Mouse (Mus musculus) MEL (cell line): ENCODE measurements around the gene Gbp2b. TPM values are rescaled to one million over a fixed set of nuclear protein-coding genes. Genes with fewer than 3 reads are reported as not detected.

Source experiments
- DNase-seq: peaks from one replicate; pipeline ENCODE4 v3.0.0; 2011; ENCODE audit warnings: low read depth, low spot score
- H3K27ac ChIP-seq: 2 replicates; pipeline ENCODE4 v1.5.1; 2012; ENCODE audit warnings: low read depth, mild to moderate bottlenecking, control low read depth, low read length, moderate library complexity; ENCODE audit not compliant: control insufficient read depth
- H3K27me3 ChIP-seq, 2 experiments: fragments of 150-350 bp in 1 of 2; sonication (generic) in 1 of 2; 2 replicates each; pipeline ENCODE4 v1.6.1; 2012; ENCODE audit warnings: low read length in 2 of 2, mild to moderate bottlenecking in 2 of 2, improper control_type of control experiment in 1 of 2, moderate library complexity in 1 of 2; ENCODE audit not compliant: insufficient read depth in 2 of 2, control insufficient read depth in 1 of 2
- H3K36me3 ChIP-seq, 2 experiments: 2 replicates each; pipeline ENCODE4 v1.6.1; 2012 to 2014; ENCODE audit warnings: low read length in 2 of 2, improper control_type of control experiment in 1 of 2, inconsistent platforms in 1 of 2, mild to moderate bottlenecking in 1 of 2; ENCODE audit not compliant: insufficient read depth in 2 of 2, control insufficient read depth in 1 of 2
- H3K4me1 ChIP-seq, 2 experiments: fragments of 150-350 bp in 1 of 2; sonication (generic) in 1 of 2; 2 replicates each; pipeline ENCODE4 v1.6.1; 2012; ENCODE audit warnings: low read length in 2 of 2, improper control_type of control experiment in 1 of 2, mild to moderate bottlenecking in 1 of 2; ENCODE audit not compliant: insufficient read depth in 2 of 2, control insufficient read depth in 1 of 2
- H3K4me3 ChIP-seq, 2 experiments: fragments of 150-350 bp in 1 of 2; sonication (generic) in 1 of 2; 2 replicates each; pipeline ENCODE4 v1.5.1; 2012; ENCODE audit warnings: low read depth in 2 of 2, low read length in 2 of 2, mild to moderate bottlenecking in 2 of 2, moderate library complexity in 2 of 2, control low read depth in 1 of 2, improper control_type of control experiment in 1 of 2; ENCODE audit not compliant: control insufficient read depth in 1 of 2, insufficient read depth in 1 of 2
- H3K79me2 ChIP-seq: 2 replicates; pipeline ENCODE4 v1.6.1; 2012; ENCODE audit warnings: mild to moderate bottlenecking, low read length, moderate library complexity; ENCODE audit not compliant: control insufficient read depth, poor library complexity, insufficient read depth
- H3K9ac ChIP-seq: 2 replicates; pipeline ENCODE4 v1.6.1; 2012; ENCODE audit warnings: low read depth, mild to moderate bottlenecking, control low read depth, low read length, moderate library complexity; ENCODE audit not compliant: control insufficient read depth, poor library complexity, severe bottlenecking
- H3K9me3 ChIP-seq: fragments of 150-350 bp; sonication (generic); replicated peaks from 2 replicates; pipeline ENCODE4 v1.6.1; 2012; ENCODE audit warnings: mild to moderate bottlenecking, low read length, improper control_type of control experiment, moderate library complexity; ENCODE audit not compliant: insufficient read depth
- BHLHE40 ChIP-seq: IDR thresholded peaks from 2 replicates; pipeline ENCODE4 v1.6.1; 2012; ENCODE audit warnings: low read depth, mild to moderate bottlenecking, inconsistent platforms, low read length, improper control_type of control experiment, borderline replicate concordance
- CHD1 ChIP-seq: IDR thresholded peaks from 2 replicates; pipeline ENCODE4 v1.6.1; 2012; ENCODE audit warnings: low read depth, mild to moderate bottlenecking, inconsistent platforms, low read length, improper control_type of control experiment
- CHD2 ChIP-seq: IDR thresholded peaks from 2 replicates; pipeline ENCODE4 v1.6.1; 2011; ENCODE audit warnings: low read length, improper control_type of control experiment
- E2F4 ChIP-seq: IDR thresholded peaks from 2 replicates; pipeline ENCODE4 v1.6.1; 2011; ENCODE audit warnings: low read depth, low read length, improper control_type of control experiment, borderline replicate concordance
- EP300 ChIP-seq, 2 experiments: IDR thresholded peaks; 2 replicates each; pipeline ENCODE4 v1.6.1; 2011; ENCODE audit warnings: improper control_type of control experiment in 2 of 2, low read length in 2 of 2, low read depth in 1 of 2, mild to moderate bottlenecking in 1 of 2
- ETS1 ChIP-seq: IDR thresholded peaks from 2 replicates; pipeline ENCODE4 v1.6.1; 2012; ENCODE audit warnings: low read depth, mild to moderate bottlenecking, inconsistent platforms, low read length, improper control_type of control experiment, moderate library complexity
- MAX ChIP-seq: IDR thresholded peaks from 2 replicates; pipeline ENCODE4 v1.6.1; 2011; ENCODE audit warnings: low read length, improper control_type of control experiment
- MEF2A ChIP-seq: IDR thresholded peaks from 2 replicates; pipeline ENCODE4 v1.6.1; 2014; ENCODE audit warnings: low read depth, mild to moderate bottlenecking, inconsistent platforms, low read length, improper control_type of control experiment; ENCODE audit not compliant: poor library complexity, insufficient replicate concordance, severe bottlenecking; ENCODE audit errors: extremely low read depth
- MXI1 ChIP-seq: IDR thresholded peaks from 2 replicates; pipeline ENCODE4 v1.6.1; 2011; ENCODE audit warnings: mild to moderate bottlenecking, low read depth, low read length, improper control_type of control experiment
- MYB ChIP-seq: IDR thresholded peaks from 2 replicates; pipeline ENCODE4 v1.6.1; 2011; ENCODE audit warnings: mild to moderate bottlenecking, low read depth, low read length, improper control_type of control experiment
- MYC ChIP-seq: IDR thresholded peaks from 2 replicates; pipeline ENCODE4 v1.6.1; 2011; ENCODE audit warnings: low read depth, mild to moderate bottlenecking, low read length, improper control_type of control experiment, moderate library complexity
- NRF1 ChIP-seq: IDR thresholded peaks from 2 replicates; pipeline ENCODE4 v1.6.1; 2014; ENCODE audit warnings: low read depth, mild to moderate bottlenecking, inconsistent platforms, low read length, improper control_type of control experiment, moderate library complexity; ENCODE audit not compliant: poor library complexity, insufficient read depth, severe bottlenecking
- UBTF ChIP-seq: IDR thresholded peaks from 2 replicates; pipeline ENCODE4 v1.6.1; 2012; ENCODE audit warnings: low read depth, mild to moderate bottlenecking, inconsistent platforms, low read length, improper control_type of control experiment, moderate library complexity, borderline replicate concordance; ENCODE audit not compliant: insufficient read depth
- USF1 ChIP-seq: IDR thresholded peaks from 2 replicates; pipeline ENCODE4 v1.6.1; 2014; ENCODE audit warnings: low read depth, mild to moderate bottlenecking, inconsistent platforms, low read length, improper control_type of control experiment, moderate library complexity
- ZKSCAN1 ChIP-seq: IDR thresholded peaks from 2 replicates; pipeline ENCODE4 v1.6.1; 2012; ENCODE audit warnings: low read depth, mild to moderate bottlenecking, inconsistent platforms, low read length, improper control_type of control experiment, moderate library complexity
- polyA plus RNA-seq, 2 experiments: library from polyadenylated mRNA; stranded (reverse) in 1 of 2; unstranded in 1 of 2; fragments of >175 nt in 1 of 2; fragments of >200 nt in 1 of 2; gene quantifications; 2 replicates each; pipeline versions ENCODE4 v1.2.1 to v1.2.4; 2012; ENCODE audit warnings: low replicate concordance in 2 of 2, low read depth in 1 of 2; ENCODE audit not compliant: insufficient read length in 2 of 2, insufficient read depth in 1 of 2, missing spikeins in 1 of 2
- total RNA-seq: library from RNA; depleted of rRNA; stranded (reverse); fragments of 300-350 nt; gene quantifications from 2 replicates; pipeline ENCODE4 v1.2.3, GENCODE M21; 2012

The Gbp2b gene
- total and polyA plus RNA-seq, 3 experiments = not detected

DNA sequence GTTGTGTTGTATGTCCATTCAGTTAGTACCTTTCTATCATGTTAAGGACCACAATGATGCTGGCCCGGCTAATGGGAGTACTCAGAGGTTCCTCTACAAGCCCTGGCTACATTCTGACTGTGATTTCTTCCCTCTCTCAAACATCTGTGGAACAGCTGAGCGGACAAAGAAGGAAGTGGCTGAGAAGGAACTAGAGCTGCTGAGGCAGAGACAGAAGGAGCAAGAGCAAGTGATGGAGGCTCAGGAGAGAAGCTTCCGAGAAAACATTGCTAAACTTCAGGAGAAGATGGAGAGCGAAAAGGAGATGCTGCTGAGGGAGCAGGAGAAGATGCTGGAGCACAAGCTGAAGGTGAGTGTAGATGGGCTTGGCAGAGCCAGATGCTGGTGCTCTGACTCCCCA lies 23.9 kb upstream of the Gbp2b start:
- no peak for TF ChIP-seq MXI1
- no peaks in the 10 kb centered on the region for H3K79me2 ChIP-seq
- no peaks in the 10 kb centered on the region for H3K4me1 ChIP-seq
- no peak overlapping the region for H3K9ac ChIP-seq
- no peaks in the 10 kb centered on the region for H3K36me3 ChIP-seq
- H3K27ac ChIP-seq = no peak overlapping the region
- no peak overlapping the region for H3K4me3 ChIP-seq
- H3K27me3 ChIP-seq = no peaks in the 10 kb centered on the region
- DNase-seq = no peak
- H3K9me3 ChIP-seq = no peaks in the 10 kb centered on the region

DNA sequence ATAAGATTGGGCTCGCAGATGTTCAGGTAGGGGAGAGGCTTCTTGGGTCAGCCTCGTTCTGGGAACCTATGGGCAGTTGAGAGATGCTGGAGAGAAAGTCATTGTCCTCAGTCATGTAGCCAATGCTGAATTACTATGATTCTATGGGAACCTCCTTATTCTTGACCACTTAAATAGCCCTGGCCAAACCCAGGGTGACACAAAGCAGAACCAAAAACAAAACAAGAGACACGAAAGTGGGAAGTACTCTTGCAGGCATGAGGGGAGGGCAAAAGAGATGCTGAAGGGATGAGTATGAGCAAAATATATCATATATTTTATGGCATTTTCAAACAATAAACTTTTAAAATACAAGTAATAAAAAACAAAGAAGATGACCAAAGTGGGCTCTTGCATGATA lies 17.5 kb upstream of the Gbp2b start:
- H3K36me3 ChIP-seq = no peaks in the 10 kb centered on the region
- TF ChIP-seq BHLHE40 (no peak), MYC (no peak), USF1 (no peak), ETS1 (no peak), NRF1 (no peak), CHD1 (no peak), MAX (no peak), ZKSCAN1 (no peak)
- H3K27me3 ChIP-seq = no peaks in the 10 kb centered on the region
- H3K27ac ChIP-seq = no peak overlapping the region
- no peaks in the 10 kb centered on the region for H3K9me3 ChIP-seq
- no peaks in the 10 kb centered on the region for H3K4me1 ChIP-seq
- no peak for DNase-seq
- no peak overlapping the region for H3K4me3 ChIP-seq
- no peaks in the 10 kb centered on the region for H3K79me2 ChIP-seq
- H3K9ac ChIP-seq = no peak overlapping the region

DNA sequence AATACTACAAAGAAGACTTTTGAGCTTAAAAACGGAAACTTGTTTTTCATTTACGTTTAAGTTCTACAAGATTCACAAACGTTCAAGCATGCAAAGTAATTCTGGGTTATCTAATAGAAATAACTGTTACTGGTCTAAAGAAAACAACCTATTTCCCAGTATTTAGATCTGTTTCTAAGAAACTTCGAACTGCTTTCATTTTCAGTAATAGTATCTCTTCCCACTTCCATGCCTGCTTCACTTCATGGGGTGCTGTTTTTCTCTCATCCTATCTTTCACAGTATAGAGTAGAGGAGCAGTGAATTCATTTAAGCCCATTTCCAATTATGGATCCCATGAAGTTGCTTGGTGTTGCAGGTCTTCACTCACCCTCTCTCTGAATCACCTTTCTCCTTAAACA lies 16.3 kb upstream of the Gbp2b start:
- Histone ChIP-seq H3K36me3 (no peaks in the 10 kb centered on the region), H3K79me2 (no peaks in the 10 kb centered on the region), H3K27ac (no peak overlapping the region), H3K27me3 (no peaks in the 10 kb centered on the region)
- no peak for TF ChIP-seq MYB
- TF ChIP-seq EP300 (IDR thresholded peaks at IDR 0.05; ENCODE audit: low read depth in 1 of 2, low read length in 2 of 2) = no peak
- TF ChIP-seq UBTF = no peak
- TF ChIP-seq E2F4 = no peak
- no peak for TF ChIP-seq CHD2
- no peak for TF ChIP-seq MEF2A
- TF ChIP-seq CHD1 = no peak
- no peak for TF ChIP-seq NRF1
- TF ChIP-seq, all 39 proteins: peak for 0
- H3K4me1 ChIP-seq = no peaks in the 10 kb centered on the region
- no peak overlapping the region for H3K9ac ChIP-seq
- H3K9me3 ChIP-seq = no peaks in the 10 kb centered on the region
- no peak for DNase-seq
- no peak overlapping the region for H3K4me3 ChIP-seq
